Mouse (Mus musculus) olfactory bulb, adult 2 months (tissue): Measurements from ENCODE around the gene AA986860. TPM values are rescaled to one million over a fixed set of nuclear protein-coding genes. Genes with fewer than 3 reads are reported as not detected.

Source experiments
- H3K27ac ChIP-seq: fragments of 200-500 bp; 2 replicates; pipeline ENCODE4 v1.5.1; 2012; ENCODE audit warnings: low read depth, low read length; ENCODE audit not compliant: insufficient read depth
- H3K4me1 ChIP-seq: fragments of 200-500 bp; 2 replicates; pipeline ENCODE4 v1.6.1; 2012; ENCODE audit warnings: low read length; ENCODE audit not compliant: control insufficient read depth, insufficient read depth
- H3K4me3 ChIP-seq: fragments of 200-500 bp; 2 replicates; pipeline ENCODE4 v1.5.1; 2012; ENCODE audit warnings: mild to moderate bottlenecking, low read depth, low read length, moderate library complexity; ENCODE audit not compliant: insufficient read depth
- CTCF ChIP-seq: fragments of 200-500 bp; IDR thresholded peaks from 2 replicates; pipeline ENCODE4 v1.5.1; 2012; ENCODE audit warnings: low read depth, mild to moderate bottlenecking, low read length, moderate library complexity; ENCODE audit not compliant: insufficient read depth
- POLR2A ChIP-seq: fragments of 200-500 bp; IDR thresholded peaks from 2 replicates; pipeline ENCODE4 v1.6.1; 2012; ENCODE audit warnings: mild to moderate bottlenecking, low read depth, low read length, moderate library complexity; ENCODE audit not compliant: insufficient read depth
- WGBS: fragments of 180-500 bp; shearing (Covaris S2); methylation state at CpG from one replicate; pipeline ENCODE4 v1.1.7; 2018; 5-methylcytosine and 5-hydroxymethylcytosine counted together
- polyA plus RNA-seq: library from polyadenylated mRNA; stranded (reverse); fragments of >200 nt; gene quantifications from 2 replicates; pipeline ENCODE4 v1.2.4, GENCODE M21; 2012; ENCODE audit warnings: low replicate concordance; ENCODE audit not compliant: missing spikeins, insufficient read depth, insufficient read length

AA986860 gene
- polyA plus RNA-seq = not detected in 2 replicates

DNA sequence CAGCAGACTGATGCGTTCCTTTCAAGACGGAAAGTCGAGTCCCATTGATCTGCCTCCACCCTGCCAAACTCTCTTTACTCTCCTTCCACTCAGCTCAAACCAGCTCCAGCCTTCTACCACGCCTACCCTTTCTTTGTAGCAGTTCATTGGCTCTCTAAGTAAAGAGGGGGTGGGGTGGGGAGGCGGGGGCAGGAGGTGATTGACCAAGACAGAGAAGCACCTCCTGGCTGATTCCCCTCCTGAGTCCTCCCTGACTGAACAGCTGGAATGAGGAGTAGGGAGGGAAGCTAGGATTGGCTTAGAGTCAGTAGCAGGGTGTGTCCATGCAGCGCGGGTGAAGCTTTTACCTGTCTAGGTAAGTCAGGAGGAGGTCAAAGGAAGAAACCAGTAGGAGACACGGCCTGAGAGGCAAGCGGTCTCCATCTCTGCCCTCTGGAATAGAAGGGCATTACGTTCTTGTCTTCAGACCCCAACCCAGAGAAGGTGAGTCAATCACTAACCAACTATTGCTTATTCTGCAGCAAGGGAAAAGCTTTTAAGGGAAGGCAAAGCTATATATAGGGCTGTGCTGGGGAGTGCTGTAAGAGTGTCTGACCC, at the start of gene AA986860:
AA986860 (plus strand) TSS at position 236 of the 597 bp plus-strand sequence.
- WGBS = 22% methylated on average over 10 of the region's 10 CpGs
- Histone ChIP-seq H3K4me1 (peaks cover 2% of the 10 kb centered on the region; the same call in 1 of the 2 replicates), H3K4me3 (no peak within 1 kb of the TSS), H3K27ac (no peak within 1 kb of the TSS)
- TF ChIP-seq CTCF (no peak), POLR2A (no peak)

DNA sequence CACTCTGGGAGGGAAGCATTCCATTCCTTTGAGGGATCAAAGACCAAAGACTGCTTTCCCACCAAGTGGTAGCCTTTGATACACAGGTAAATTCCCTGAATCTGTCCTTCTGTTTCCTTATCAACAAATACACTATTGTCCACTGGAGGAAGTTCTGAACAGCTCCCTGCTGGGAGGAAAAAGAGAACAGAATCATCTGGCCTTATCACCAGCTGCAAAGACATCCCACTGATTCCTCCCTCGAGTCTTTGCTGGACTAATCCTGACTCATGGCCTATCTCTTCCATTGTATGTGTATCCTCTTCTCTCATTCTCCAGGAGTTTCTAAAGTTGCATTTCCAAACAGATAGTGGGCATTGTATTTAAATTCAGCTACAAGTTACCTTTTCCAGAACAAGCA, 47.9 kb upstream of the AA986860 start:
- WGBS = 36% methylated on average over 1 of the region's 1 CpGs
- no peak overlapping the region for H3K4me3 ChIP-seq
- no peak overlapping the region for H3K27ac ChIP-seq
- no peaks in the 10 kb centered on the region for H3K4me1 ChIP-seq
- TF ChIP-seq CTCF (no peak), POLR2A (no peak)

DNA sequence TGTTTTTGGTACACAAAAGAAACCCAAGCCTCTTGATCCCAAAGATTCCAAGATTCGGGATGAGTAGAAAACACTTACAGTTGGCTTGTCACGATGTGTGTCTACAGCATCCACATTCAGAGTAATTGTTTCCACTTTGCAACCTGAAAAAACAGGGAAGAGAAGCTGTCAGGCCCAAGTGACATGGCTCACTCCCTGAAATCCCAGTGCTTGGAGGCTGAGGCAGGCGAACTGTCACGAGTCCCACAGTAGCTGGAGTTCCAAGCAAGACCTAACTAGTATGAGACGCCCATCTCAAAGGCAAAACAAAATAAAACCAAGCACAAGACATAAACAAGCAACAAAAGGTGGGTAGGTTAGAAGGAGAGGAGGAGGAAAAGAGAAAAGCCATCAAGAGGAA, 33.2 kb upstream of the AA986860 start:
- H3K27ac ChIP-seq = no peak overlapping the region
- 94% methylated on average over 5 of the region's 5 CpGs for WGBS
- TF ChIP-seq CTCF (no peak), POLR2A (no peak)

DNA sequence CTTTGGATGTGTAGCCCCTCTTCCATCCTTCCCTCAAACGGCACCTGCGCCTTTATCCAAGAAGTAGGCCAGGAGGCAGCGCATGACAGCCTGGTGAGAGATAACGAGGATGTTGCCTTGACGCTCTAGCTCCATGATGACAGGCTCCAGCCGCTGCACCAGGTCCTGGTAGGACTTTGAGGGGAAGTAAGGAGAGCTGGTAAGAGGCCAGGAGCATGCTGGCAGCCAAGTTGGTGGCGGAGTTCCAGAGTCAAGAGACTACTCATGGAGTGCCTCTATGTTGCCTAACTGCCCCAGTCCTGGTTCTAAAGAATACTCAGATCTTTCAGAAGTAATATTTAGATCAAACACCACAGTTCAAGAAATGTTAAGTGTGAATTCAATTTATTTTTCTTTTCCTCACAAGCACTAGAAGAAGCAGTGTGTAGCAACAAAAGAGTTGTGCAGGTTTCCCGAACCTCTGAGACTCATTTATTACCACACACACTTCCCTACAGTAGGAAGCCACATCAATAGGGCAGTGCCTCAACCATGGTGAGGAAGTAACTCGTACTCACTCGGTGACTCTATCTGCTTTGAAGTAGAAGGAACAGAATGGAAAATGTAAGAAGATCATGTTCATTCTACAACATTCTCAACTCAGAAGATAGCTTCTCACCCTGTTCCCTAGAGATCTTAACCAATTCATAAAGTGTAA, 31.7 kb upstream of the AA986860 start:
- Histone ChIP-seq H3K4me1 (no peaks in the 10 kb centered on the region), H3K4me3 (no peak overlapping the region), H3K27ac (no peak overlapping the region)
- TF ChIP-seq POLR2A = no peak
- no peak for TF ChIP-seq CTCF
- WGBS = 65% methylated on average over 10 of the region's 10 CpGs

More for the DNA sequence above, 33.2 kb upstream of the AA986860 start:
- H3K4me1 ChIP-seq = no peaks in the 10 kb centered on the region
- no peak overlapping the region for H3K4me3 ChIP-seq

DNA sequence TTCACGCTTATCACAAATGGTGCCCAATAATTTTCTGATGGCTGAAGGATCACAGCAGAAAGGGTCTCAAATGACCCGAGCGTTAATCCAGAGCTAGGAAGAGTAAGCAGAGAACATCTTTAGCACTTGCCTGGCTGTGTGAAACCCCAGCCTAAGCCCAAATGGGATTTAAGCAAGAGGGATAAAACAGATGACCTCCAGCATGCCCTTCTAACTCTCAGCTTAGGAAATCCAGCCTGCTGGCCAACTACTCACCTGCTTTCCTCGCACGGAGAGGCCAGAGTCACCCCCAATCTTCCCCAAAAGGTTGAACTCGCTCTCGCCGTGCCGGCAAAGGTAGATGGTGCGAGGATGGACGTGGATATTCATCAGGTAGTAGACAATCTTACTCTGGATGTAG, 29.8 kb upstream of the AA986860 start:
- no peak for TF ChIP-seq CTCF
- no peak for TF ChIP-seq POLR2A
- whole genome bisulfite sequencing = 97% methylated on average over 11 of the region's 11 CpGs
- H3K27ac ChIP-seq = no peak overlapping the region
- H3K4me1 ChIP-seq = no peaks in the 10 kb centered on the region
- H3K4me3 ChIP-seq = no peak overlapping the region

DNA sequence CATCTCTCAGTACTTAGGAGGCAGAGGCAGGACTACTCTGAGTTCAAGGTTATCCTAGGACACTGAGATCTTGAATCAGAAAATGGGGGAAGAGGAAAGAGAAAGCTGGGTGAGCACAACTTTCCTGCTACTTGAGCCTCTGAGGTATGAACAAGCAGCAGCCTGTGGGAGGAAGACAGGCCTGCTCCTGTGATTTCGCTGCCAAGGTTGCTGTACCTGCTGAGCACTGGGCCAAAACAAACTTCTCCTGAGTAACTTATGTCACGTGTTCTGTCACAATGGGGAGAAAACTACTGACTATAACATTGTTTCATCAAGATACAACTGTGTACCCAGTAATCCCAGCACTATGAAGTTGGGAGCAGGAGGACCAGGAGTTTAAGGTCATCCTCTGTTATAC, 28.2 kb upstream of the AA986860 start:
- TF ChIP-seq CTCF (no peak), POLR2A (no peak)
- no peak overlapping the region for H3K27ac ChIP-seq
- H3K4me3 ChIP-seq = no peak overlapping the region
- no peaks in the 10 kb centered on the region for H3K4me1 ChIP-seq
- WGBS = 94% methylated on average over 2 of the region's 2 CpGs

DNA sequence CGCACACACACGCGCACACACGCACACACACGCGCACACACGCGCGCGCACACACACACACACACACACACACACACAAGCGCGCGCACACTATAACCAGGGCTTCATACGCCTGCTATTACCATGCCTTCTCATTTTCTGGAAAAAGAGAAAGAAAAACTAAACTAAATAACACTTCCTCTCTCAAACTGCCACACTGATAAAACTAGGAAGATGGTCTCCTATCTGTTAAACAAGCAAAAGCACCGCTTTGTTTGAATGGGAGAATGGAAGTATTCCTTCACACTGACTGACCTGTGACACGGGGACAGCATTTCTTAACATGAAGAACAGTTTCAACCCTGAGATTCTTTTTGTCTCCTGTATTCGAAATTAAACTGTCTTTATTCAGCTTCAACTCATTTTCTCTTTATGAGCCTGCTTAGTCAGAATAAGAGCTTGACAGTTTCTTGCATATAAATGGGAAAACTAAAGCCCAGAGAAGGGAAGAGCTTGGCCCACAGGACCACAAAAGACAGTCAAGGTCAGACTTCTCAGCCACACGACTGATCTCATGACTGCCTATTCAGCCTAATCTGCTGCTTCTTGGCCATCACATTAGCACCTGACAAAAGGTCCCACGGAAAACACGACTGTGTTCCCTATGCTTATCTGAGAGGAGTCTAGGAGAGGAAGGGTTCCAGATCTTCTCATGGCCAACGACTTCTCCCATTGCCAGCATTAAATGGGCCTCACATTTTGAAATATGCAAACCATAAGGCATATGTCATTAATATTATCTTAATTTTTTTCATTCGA, 21.3 kb upstream of the AA986860 start:
- 92% methylated on average over 22 of the region's 22 CpGs for WGBS
- H3K4me1 ChIP-seq = no peaks in the 10 kb centered on the region; the same call in 1 of the 2 replicates
- H3K27ac ChIP-seq = no peak overlapping the region
- no peak for TF ChIP-seq CTCF
- no peak for TF ChIP-seq POLR2A
- no peak overlapping the region for H3K4me3 ChIP-seq

DNA sequence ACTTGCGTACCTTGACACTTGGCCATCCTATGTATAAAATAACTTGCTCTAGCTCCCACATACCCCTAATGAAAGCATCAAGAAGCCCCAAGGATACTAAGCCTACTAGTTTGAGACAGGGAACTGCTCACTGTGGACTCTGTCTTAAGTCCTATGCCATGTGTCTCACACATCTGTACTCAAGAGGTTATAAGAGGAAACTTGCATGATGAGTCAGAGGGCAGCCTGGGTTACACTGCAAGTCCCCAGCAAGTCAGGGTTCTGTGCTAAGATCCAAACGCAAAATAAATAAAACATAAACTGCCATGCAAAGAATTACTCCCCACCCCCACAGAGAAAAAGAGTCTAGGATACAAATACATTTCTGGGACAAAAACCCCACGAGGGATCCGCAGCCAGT, 17.7 kb upstream of the AA986860 start:
- WGBS = 61% methylated on average over 4 of the region's 4 CpGs
- no peak overlapping the region for H3K4me3 ChIP-seq
- no peak overlapping the region for H3K27ac ChIP-seq
- no peaks in the 10 kb centered on the region; the same call in 1 of the 2 replicates for H3K4me1 ChIP-seq
- TF ChIP-seq POLR2A (no peak), CTCF (no peak)

DNA sequence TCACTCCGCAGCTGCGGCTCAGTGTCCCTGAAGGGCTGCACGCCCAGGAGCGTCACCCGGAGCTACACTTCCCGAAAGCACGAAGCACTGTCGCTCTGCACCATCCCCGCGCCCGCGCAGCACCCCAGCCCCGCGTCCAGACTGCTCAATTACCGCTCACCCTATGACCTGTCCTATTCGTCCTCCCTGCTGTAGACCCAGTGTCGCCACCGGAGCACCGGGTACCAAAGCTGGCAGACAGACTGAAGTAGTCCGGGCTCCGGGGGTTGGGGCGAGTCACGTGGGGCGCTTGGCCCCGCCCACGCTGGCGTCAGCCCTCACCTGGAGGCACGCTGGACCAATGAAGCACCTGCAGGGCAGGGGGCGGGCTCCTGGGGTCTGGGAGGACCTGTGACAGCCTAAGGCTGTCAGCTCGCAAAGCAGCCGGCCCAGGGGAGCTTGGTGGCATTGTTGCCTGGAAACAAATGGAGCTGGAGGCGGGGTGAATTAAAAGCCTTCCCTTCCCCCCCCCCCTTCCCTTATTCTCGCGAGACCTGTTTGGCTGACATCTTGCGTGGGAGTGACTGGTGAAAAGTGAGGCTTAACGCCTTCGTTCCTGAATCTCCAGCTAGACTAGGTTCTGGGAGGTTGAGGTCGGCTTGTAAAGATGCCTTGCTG, 16.1 kb upstream of the AA986860 start, which contains the start of gene Gm29427:
Gm29427 (minus strand) TSS at position 239 of the 657 bp plus-strand sequence.
- H3K27ac ChIP-seq = peak within 1 kb of the TSS; percentile 57
- TF ChIP-seq POLR2A = peak; percentile 55; the same call in 1 of the 2 replicates
- TF ChIP-seq CTCF = no peak
- H3K4me1 ChIP-seq = no peaks in the 10 kb centered on the region; the same call in 1 of the 2 replicates
- WGBS = under 1% methylated on average over 38 of the region's 38 CpGs
- H3K4me3 ChIP-seq = peak within 1 kb of the TSS; percentile 67
